In the genomic region with DNA sequence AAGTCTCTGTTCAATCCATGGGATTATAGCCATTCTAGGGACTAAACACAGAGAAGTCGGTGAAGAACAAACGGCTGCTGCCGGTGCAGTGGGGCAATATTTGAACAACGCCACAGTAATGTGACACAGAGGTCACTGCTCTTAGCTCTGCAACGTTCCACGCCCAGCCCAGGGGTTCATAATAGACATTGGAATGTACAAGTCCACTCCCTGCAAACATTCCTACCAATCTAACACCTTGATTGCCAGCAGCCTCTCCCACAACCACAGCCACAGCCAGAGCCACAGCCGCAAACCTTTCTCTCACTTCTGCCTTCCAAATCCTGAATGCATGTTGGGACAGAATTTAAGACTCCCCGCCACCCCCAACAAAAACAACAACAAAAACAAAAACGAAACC, we compare ENCODE assay signal across 9 mouse cellular contexts. TPM values are rescaled to one million over a fixed set of nuclear protein-coding genes. Genes with fewer than 3 reads are reported as not detected.
DNase-seq lines count a peak whose midpoint lies in the region; ATAC-seq and TF ChIP-seq lines count a peak whose summit lies in the region.
"Had no signal": no experiment of that assay in that cellular context is flagged by ENCODE, and none has a peak within 500 bp of the region (broad histone marks: within the 10 kb centered on the region; RNA-seq: fewer than 3 reads in every experiment).

No protein-coding gene starts in this region.

- ATAC-seq in heart, postnatal 0 days (ENCODE audit: insufficient read depth, low read depth) = peak; percentile 95

- peak overlapping the region; percentile 66 for H3K27ac ChIP-seq in heart, postnatal 0 days (ENCODE audit: low read depth)
- H3K27ac ChIP-seq in gastrocnemius, adult 2 months = no peak overlapping the region
- H3K27ac ChIP-seq: neural tube, embryonic 13.5 days had no signal

- 39% methylated on average over 9 of the region's 9 CpGs for WGBS in heart, postnatal 0 days

- no peak overlapping the region for H3K4me2 ChIP-seq in heart, postnatal 0 days (ENCODE audit: low read depth, low read length)
- H3K4me2 ChIP-seq: neural tube, embryonic 13.5 days had no signal

- TF ChIP-seq EP300 in heart, postnatal 0 days (IDR thresholded peaks at IDR 0.05; ENCODE audit: low read depth) = no peak

- H3K9me3 ChIP-seq in heart, postnatal 0 days (replicated peaks; ENCODE audit: control insufficient read depth, low read length) = no peaks in the 10 kb centered on the region
- H3K9me3 ChIP-seq: neural tube, embryonic 13.5 days had no signal

- H3K27me3 ChIP-seq in heart, postnatal 0 days (ENCODE audit: control insufficient read depth, insufficient read depth, low read length) = no peaks in the 10 kb centered on the region
- H3K27me3 ChIP-seq: neural tube, embryonic 13.5 days had no signal

- intact Hi-C loops in gastrocnemius, adult 2 months (cut with DNase I) = no loop called here

- TF ChIP-seq CTCF in heart, postnatal 0 days (IDR thresholded peaks at IDR 0.05; ENCODE audit: low read depth) = no peak
- no peak for TF ChIP-seq CTCF in gastrocnemius, adult 2 months (IDR thresholded peaks at IDR 0.05)

- no peak overlapping the region for H3K9ac ChIP-seq in heart, postnatal 0 days (replicated peaks; ENCODE audit: low read depth, low read length)
- H3K9ac ChIP-seq: neural tube, embryonic 13.5 days had no signal

- no peaks in the 10 kb centered on the region for H3K4me1 ChIP-seq in heart, postnatal 0 days (ENCODE audit: control insufficient read depth, insufficient read depth)
- H3K4me1 ChIP-seq: neural tube, embryonic 13.5 days had no signal

- DNase-seq in ovary, postnatal 14 days (ENCODE audit: low spot score) = peak; percentile 1
- no peak for DNase-seq in ovary, postnatal 10 days (ENCODE audit: low spot score)
- DNase-seq in heart, postnatal 0 days (ENCODE audit: low spot score) = peak; percentile 48
- peak; percentile 88 to 94 for DNase-seq in lung, adult 18-20 months
- peak; percentile 78 for DNase-seq in yolk sac, embryonic 10.5 days (ENCODE audit: low spot score)
- no peak for DNase-seq in spleen, postnatal 14 days (ENCODE audit: low spot score in 2 of 2)
- no peak for DNase-seq in gastrocnemius, adult 2 months
- DNase-seq in ovary, postnatal 36 days (ENCODE audit: low spot score) = no peak

- H3K4me3 ChIP-seq in heart, postnatal 0 days (ENCODE audit: low read depth, low read length) = no peak overlapping the region
- no peak overlapping the region for H3K4me3 ChIP-seq in gastrocnemius, adult 2 months
- H3K4me3 ChIP-seq: neural tube, embryonic 13.5 days had no signal

- no peaks in the 10 kb centered on the region for H3K36me3 ChIP-seq in heart, postnatal 0 days (replicated peaks; ENCODE audit: control insufficient read depth, insufficient read depth, low read length)
- H3K36me3 ChIP-seq: neural tube, embryonic 13.5 days had no signal

RNA-seq across cellular contexts. Expression of a gene that starts 33.8 kb away (rescaled TPM):
- 9.1 and 10.1 TPM in 2 replicates for total RNA-seq in heart, postnatal 0 days (2014; rRNA removed; ENCODE audit: low replicate concordance)
- polyA plus RNA-seq in heart, postnatal 0 days (2015; fragmentation: Nextera tagmentation; extraction: Ambion mirVana) = 7.8 and 8.3 TPM in 2 replicates
- 1 to 10 TPM; 3.5 to 4.2 TPM for total RNA-seq in gastrocnemius, adult 2 months (2021)

Comparison
In these comparisons a context has a peak if more than half of its experiments do, and no peak if none do; other contexts are left out.
1. DNase-seq: peak in ovary, postnatal 14 days (single experiment), heart, postnatal 0 days (single experiment), lung, adult 18-20 months (2 of 2) and yolk sac, embryonic 10.5 days (single experiment); none in ovary, postnatal 10 days (single experiment), spleen, postnatal 14 days (0 of 2), gastrocnemius, adult 2 months (single experiment) and ovary, postnatal 36 days (single experiment).